Mouse (Mus musculus): ENCODE results near the gene Hexim2.

GRCm38 (mm10) chr11:103184891-103185290, 52.7 kb downstream of the Hexim2 start:
- no peak for TF ChIP-seq CTCF (IDR thresholded peaks at IDR 0.05; ENCODE audit: low read depth, low read length)
- TF ChIP-seq POLR2A (IDR thresholded peaks at IDR 0.05; ENCODE audit: borderline replicate concordance, low read depth, low read length), result no peak

All from bone marrow macrophage, adult 2 months (primary cell).